Mouse (Mus musculus): ENCODE data around the gene Krt222. TPM values are rescaled to one million over a fixed set of nuclear protein-coding genes. Genes with fewer than 3 reads are reported as not detected.
"Not testable (repeated sequence)": the region's sequence is repeated elsewhere in the genome, so short reads cannot be mapped to it uniquely, and the experiment has no call there.

Gene Krt222
- polyA plus RNA-seq, 1 experiment = 1.2 TPM

- Histone ChIP-seq H3K27ac (replicated peaks; ENCODE audit: low read depth, low read length) (no peak overlapping the region), H3K4me1 (ENCODE audit: control insufficient read depth, insufficient read depth, insufficient read length, low read length) (no peaks in the 10 kb centered on the region), H3K4me3 (ENCODE audit: insufficient read depth, low read depth, low read length) (no peak overlapping the region)
These were observed 8.8 kb upstream of the Krt222 start for GRCm38 (mm10) chr11:99252671-99253070.

DNA sequence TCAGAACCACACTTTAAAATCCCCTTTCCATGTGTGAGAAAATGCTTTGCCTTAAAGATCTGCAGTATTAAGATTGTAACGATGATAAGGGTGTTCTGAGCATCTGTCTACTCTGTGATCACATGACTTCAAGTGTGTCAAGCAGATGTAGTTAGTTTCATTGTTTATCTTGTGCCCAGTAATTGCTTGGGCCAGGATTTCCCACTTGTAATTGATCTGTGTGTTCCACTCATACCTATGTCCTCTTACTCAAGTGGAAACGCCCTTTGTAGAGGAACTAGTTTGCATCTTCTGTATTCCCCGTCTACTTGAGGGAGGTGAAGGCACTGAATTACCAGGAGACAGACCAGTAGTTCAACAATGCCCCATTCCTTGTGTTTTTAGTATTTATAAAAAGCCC lies 6.8 kb upstream of the Krt222 start:
- Histone ChIP-seq H3K4me3 (ENCODE audit: insufficient read depth, low read depth, low read length) (no peak overlapping the region), H3K4me1 (ENCODE audit: control insufficient read depth, insufficient read depth, insufficient read length, low read length) (no peaks in the 10 kb centered on the region), H3K27ac (replicated peaks; ENCODE audit: low read depth, low read length) (no peak overlapping the region)

DNA sequence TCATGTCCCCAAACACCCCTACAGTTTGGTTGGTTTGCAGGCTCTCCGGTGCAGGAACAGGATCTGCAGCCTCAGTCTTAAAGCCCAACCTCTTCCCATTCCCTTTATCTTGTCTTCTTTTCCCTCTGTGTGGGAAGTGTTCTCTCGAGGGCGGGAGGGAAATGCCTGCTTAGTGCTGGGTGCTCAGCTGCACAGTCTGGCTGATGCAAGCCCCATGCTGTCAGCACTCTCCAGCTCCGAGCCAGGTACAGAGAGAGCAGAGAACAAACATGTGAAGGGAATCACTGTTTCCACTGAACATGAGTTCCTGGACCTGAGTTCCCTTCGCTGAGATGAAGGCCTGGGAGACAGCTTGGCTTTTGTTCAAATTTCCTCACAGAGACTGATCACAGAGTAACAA lies 6.4 kb upstream of the Krt222 start:
- Histone ChIP-seq H3K27ac (replicated peaks; ENCODE audit: low read depth, low read length) (no peak overlapping the region), H3K4me3 (ENCODE audit: insufficient read depth, low read depth, low read length) (no peak overlapping the region), H3K4me1 (ENCODE audit: control insufficient read depth, insufficient read depth, insufficient read length, low read length) (no peaks in the 10 kb centered on the region)

DNA sequence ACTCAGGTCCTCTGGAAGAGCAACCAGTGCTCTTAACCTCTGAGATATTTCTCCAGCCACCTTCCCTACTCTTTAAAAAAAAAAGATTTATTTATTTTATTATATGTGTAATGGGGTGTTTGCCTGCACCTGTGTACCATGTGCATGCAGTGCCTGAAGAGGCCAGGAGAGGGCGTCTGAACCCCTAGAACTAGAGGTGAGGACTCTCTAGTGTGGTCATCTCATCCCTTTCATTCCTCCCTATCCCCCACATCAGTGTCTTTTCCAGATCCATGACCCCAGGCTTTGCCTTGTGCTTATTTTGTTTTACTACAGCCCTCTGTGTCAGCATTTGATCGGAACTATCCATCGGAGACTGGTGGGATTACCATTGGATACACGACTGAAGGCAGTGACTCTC lies 5.2 kb upstream of the Krt222 start:
- no peak overlapping the region for H3K27ac ChIP-seq (replicated peaks; ENCODE audit: low read depth, low read length)
- H3K4me1 ChIP-seq (ENCODE audit: control insufficient read depth, insufficient read depth, insufficient read length, low read length) = no peaks in the 10 kb centered on the region
- no peak overlapping the region for H3K4me3 ChIP-seq (ENCODE audit: insufficient read depth, low read depth, low read length)

DNA sequence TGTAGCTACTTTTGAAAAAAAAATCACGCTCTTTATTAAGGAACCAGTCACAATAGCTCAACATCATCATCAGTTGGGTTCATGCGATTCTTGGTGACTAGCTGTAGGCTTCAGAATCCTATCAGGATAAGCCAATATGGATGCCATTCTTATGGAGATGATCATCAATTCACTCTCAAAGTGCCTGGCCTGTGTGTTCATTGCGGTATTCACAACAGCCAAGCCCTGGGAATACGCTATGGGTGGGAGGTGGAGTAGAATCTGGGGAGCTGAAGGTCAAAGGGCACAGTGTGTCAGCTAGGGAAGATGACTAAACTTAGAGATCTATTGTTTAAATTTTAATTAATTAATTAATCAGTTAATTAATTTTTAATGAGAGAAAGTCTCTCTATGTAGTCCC lies 4.0 kb upstream of the Krt222 start:
- Histone ChIP-seq H3K27ac (replicated peaks; ENCODE audit: low read depth, low read length) (no peak overlapping the region), H3K4me3 (ENCODE audit: insufficient read depth, low read depth, low read length) (no peak overlapping the region), H3K4me1 (ENCODE audit: control insufficient read depth, insufficient read depth, insufficient read length, low read length) (no peaks in the 10 kb centered on the region)

DNA sequence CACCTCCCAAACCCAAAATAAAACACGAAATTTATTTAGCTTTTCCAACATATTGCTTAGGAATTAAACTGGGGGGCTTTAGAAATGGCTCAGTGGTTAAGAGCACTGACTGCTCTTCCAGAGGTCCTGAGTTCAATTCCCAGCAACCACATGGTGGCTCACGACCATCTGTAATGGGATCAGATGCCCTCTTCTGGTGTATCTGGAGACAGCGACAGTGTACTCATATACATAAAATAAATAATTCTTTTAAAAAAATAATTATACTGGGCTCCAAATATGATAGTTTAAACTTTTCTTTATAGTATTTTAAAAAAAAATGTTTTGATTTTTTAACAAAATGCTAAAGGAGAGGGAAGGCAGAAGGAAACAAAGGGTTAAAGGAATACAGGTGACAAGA lies 634 bp upstream of the Krt222 start:
- H3K4me3 ChIP-seq (ENCODE audit: insufficient read depth, low read depth, low read length); H3K4me1 ChIP-seq (ENCODE audit: control insufficient read depth, insufficient read depth, insufficient read length, low read length): not testable (repeated sequence)
- 0 out of 2 replicates have a peak overlapping the region, but pooled peaks have one; percentile 42 for H3K27ac ChIP-seq (replicated peaks; ENCODE audit: low read depth, low read length)

DNA sequence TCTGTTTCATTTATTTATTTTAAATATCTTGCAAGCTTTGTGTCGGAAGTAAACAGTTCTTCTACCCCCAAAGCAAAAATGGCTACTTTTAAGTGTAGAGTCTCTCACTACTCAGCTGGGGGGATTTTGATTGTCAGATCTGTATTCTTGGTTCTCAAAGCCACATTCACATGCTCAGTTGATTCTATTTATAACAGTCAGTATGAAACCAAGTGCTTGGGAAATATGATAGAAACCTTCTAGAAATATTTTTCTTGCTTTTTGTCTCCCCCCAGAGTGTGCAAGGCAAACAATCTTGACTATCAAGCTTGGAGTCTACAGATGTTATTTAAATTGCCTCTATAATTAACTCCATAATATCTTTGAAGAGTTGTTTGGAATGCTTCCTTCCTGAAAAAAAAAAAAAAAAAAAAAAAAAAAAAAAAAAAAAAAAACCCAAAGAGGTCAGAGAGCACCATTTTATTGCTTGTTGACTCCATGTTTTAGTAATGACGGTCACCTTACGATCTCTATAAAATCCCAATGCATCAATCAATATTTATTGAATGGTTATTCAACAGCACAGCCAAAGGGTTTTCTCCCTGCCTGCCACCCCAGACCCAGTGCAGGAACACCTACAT lies 575 bp downstream of the Krt222 start:
- Histone ChIP-seq H3K4me1 (ENCODE audit: control insufficient read depth, insufficient read depth, insufficient read length, low read length) (no peaks in the 10 kb centered on the region), H3K27ac (replicated peaks; ENCODE audit: low read depth, low read length) (peak overlapping the region; percentile 89), H3K4me3 (ENCODE audit: insufficient read depth, low read depth, low read length) (peak overlapping the region; percentile 58)

GRCm38 (mm10) chr11:99242056-99242455 lies 1.8 kb downstream of the Krt222 start:
- H3K4me1 ChIP-seq (ENCODE audit: control insufficient read depth, insufficient read depth, insufficient read length, low read length) = no peaks in the 10 kb centered on the region
- no peak overlapping the region for H3K27ac ChIP-seq (replicated peaks; ENCODE audit: low read depth, low read length)
- H3K4me3 ChIP-seq (ENCODE audit: insufficient read depth, low read depth, low read length) = no peak overlapping the region

- Histone ChIP-seq H3K27ac (replicated peaks; ENCODE audit: low read depth, low read length) (no peak overlapping the region), H3K4me1 (ENCODE audit: control insufficient read depth, insufficient read depth, insufficient read length, low read length) (no peaks in the 10 kb centered on the region), H3K4me3 (ENCODE audit: insufficient read depth, low read depth, low read length) (no peak overlapping the region)
These were observed 5.4 kb downstream of the Krt222 start for GRCm38 (mm10) chr11:99238468-99238867.

- Histone ChIP-seq H3K4me1 (ENCODE audit: control insufficient read depth, insufficient read depth, insufficient read length, low read length) (no peaks in the 10 kb centered on the region), H3K4me3 (ENCODE audit: insufficient read depth, low read depth, low read length) (peak overlapping the region; percentile 100), H3K27ac (replicated peaks; ENCODE audit: low read depth, low read length) (peak overlapping the region; percentile 85; the same call in 1 of the 2 replicates)
These were observed 12.7 kb downstream of the Krt222 start for GRCm38 (mm10) chr11:99231049-99231816.

DNA sequence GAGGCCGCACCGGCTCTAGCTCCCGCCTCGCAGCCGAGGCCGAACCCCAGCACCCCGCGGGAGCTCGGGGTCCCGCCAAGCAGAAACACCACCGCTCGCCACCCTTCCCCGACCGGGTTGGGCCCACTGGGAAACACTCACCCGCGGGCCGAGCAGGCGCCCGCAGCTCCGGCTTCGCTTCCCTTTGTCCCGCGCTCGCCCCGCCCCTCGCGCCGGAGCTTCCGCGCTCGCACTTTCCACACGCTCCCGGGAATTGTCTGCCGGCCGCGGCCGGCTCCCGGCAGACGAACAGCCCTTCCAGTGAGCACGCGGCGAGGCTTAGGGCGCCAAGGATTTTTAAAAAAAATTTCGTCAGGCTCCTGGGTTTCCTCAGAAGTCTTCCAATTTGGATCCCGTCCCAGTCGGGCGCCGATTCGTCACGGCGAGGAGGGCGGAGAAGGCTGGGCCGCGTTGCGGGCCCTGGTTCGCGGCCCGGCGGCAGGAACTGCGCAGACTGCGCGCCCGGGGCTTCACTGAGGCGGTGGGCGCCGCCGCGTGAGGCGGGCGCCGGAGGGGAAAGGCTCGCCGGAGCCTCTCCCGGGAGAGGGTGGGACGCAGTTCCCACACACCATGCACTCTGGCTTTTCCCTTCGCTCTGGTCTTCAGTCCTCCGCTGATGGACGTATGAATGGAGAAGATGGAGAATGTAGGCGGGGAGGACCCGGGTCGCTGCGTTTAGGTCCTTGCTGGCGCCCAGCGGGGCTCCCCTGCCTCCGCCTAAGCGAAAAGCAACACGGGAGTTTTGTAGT lies 13.4 kb downstream of the Krt222 start, which contains the start of gene Smarce1:
Gene Smarce1, minus strand, starts transcription at position 757 of the 788 bp plus-strand sequence.
- Histone ChIP-seq H3K4me3 (ENCODE audit: insufficient read depth, low read depth, low read length) (peak within 1 kb of the TSS; percentile 100), H3K4me1 (ENCODE audit: control insufficient read depth, insufficient read depth, insufficient read length, low read length) (no peaks in the 10 kb centered on the region), H3K27ac (replicated peaks; ENCODE audit: low read depth, low read length) (peak within 1 kb of the TSS; percentile 85)

DNA sequence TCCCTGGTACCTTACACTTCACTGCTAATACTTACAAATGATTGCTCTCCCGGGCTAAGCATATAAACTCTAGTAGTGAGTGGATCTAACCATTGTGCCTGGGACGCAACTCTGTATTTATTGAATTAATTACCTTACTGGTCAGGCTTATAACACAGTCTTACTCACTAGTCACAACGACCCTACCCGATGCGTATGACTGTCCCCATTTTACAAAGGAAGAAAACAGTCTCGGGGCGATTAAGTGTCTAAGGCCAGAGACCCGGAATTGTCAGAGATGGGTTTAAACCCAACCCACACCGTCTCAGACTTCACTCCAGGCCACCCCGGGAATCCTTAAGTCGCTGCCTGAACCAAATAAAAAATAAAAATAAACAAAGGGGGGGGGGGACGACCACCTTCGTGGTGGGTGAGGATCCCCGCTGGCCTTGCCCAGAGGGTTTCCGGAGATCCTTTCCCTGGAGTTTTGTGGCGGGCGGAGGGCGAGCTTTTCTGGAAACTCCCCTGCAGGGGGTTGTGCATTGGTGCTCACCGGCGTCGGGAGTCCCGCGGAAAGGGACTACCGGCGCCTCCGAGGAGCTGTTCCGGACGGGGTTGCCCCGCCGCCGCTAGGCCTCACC lies 14.1 kb downstream of the Krt222 start:
- Histone ChIP-seq H3K27ac (replicated peaks; ENCODE audit: low read depth, low read length) (peak overlapping the region; percentile 85), H3K4me1 (ENCODE audit: control insufficient read depth, insufficient read depth, insufficient read length, low read length) (no peaks in the 10 kb centered on the region), H3K4me3 (ENCODE audit: insufficient read depth, low read depth, low read length) (peak overlapping the region; percentile 100)

GRCm38 (mm10) chr11:99226298-99226697 lies 17.6 kb downstream of the Krt222 start:
- Histone ChIP-seq H3K27ac (replicated peaks; ENCODE audit: low read depth, low read length) (no peak overlapping the region), H3K4me3 (ENCODE audit: insufficient read depth, low read depth, low read length) (no peak overlapping the region), H3K4me1 (ENCODE audit: control insufficient read depth, insufficient read depth, insufficient read length, low read length) (peaks cover 2% of the 10 kb centered on the region; the same call in 1 of the 2 replicates)

DNA sequence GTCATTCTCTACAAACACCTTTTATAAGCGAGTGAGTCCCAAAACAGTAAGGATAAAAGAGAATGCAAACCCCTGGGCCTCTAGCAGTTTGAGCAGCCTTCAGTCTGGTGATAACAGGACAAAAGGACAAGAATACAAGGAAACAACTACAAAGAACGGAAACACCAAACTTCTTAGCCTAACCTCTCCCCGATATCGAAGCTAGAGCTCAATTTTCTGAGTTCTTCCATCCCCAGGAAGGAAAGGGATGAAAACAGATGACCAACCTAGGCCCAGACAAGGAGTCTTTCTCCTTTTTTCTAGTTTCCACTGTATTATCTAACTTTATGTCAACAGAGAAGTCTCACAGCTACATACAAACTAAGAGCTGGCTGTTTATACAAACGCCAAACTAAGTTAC lies 20.6 kb downstream of the Krt222 start:
- H3K4me3 ChIP-seq (ENCODE audit: insufficient read depth, low read depth, low read length) = no peak overlapping the region
- H3K27ac ChIP-seq (replicated peaks; ENCODE audit: low read depth, low read length) = no peak overlapping the region
- H3K4me1 ChIP-seq (ENCODE audit: control insufficient read depth, insufficient read depth, insufficient read length, low read length) = peaks cover 2% of the 10 kb centered on the region; the same call in 1 of the 2 replicates

- no peak overlapping the region for H3K27ac ChIP-seq (replicated peaks; ENCODE audit: low read depth, low read length)
- no peak overlapping the region for H3K4me3 ChIP-seq (ENCODE audit: insufficient read depth, low read depth, low read length)
- H3K4me1 ChIP-seq (ENCODE audit: control insufficient read depth, insufficient read depth, insufficient read length, low read length) = peaks cover 2% of the 10 kb centered on the region; the same call in 1 of the 2 replicates
These were observed 22.1 kb downstream of the Krt222 start for GRCm38 (mm10) chr11:99221811-99222210.
